Mouse (Mus musculus) left cerebral cortex, adult 8-10 months (tissue): Measurements from ENCODE around the gene Tns2. TPM values are rescaled to one million over a fixed set of nuclear protein-coding genes. Genes with fewer than 3 reads are reported as not detected.

Experiments
- DNase-seq, 2 experiments: peaks; one replicate each; pipeline ENCODE4 v3.0.0; 2022; ENCODE audit warnings: low spot score in 2 of 2
- total RNA-seq, 4 experiments: library from RNA; stranded (reverse); gene quantifications; 2 replicates each; pipeline ENCODE4 v1.2.4; 2022

Gene Tns2
- total RNA-seq, 4 experiments from 2014 or later, result 23.3 to 29.5 (median 24.3) TPM

DNA sequence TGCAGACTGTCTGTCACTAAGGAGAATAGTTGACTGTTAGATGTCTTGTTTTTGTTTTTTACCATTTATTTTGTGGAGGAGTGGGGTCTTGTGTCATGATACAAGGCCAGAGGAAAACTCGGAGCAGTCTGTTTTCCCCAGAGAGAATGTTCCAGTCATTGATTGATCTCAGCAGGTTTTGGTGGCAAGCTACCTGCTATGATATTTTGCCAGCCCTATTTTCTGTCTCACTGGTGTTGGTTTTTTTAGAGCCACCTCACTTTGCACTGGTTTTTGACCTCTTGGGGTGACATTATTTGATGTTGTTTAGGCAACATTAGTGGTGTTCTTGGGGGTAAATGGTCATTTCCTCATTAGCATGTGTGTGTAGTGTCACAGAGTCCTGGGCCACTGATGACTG, 8.5 kb upstream of the Tns2 start:
- no peak for DNase-seq

DNA sequence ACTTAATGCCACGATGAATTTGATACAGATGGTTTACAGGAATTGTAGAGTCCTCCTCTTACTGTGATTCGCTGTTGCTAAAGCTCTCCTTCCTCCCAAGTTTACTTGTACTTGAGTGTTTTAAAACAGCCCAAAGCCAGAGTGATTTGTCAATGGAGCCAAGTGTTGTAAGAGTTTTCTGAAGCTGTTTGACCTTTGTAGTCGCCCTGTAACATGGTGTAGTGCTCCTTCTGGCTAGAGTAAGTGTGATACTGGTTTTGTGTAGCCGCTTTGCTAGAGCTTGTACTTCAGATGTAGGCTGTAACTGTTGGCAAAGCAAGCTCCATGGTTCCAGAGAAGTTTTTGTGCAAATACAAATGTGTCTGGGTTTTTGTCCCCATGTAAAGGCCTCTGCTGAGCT, 8.0 kb upstream of the Tns2 start:
- DNase-seq, result no peak

DNA sequence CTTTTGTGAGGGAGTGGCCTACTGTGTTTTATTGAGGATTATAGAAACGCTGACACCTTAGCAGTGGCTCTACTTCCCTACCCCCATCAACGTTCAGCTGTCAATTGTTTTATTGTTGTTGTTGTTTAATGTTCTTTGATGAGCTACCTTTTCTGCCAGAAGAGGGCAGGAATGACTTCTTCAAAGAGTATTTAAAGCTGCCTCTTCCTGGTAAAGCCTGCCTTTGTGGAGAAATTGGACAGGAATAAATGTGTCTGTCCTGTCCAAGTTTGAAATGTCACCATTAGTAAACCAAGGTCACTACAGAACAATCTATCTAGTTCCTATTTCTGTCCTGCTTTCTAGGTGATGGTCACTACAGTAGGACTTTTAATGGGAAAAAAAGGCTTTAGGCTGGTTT, 6.1 kb upstream of the Tns2 start:
- DNase-seq, result no peak

DNA sequence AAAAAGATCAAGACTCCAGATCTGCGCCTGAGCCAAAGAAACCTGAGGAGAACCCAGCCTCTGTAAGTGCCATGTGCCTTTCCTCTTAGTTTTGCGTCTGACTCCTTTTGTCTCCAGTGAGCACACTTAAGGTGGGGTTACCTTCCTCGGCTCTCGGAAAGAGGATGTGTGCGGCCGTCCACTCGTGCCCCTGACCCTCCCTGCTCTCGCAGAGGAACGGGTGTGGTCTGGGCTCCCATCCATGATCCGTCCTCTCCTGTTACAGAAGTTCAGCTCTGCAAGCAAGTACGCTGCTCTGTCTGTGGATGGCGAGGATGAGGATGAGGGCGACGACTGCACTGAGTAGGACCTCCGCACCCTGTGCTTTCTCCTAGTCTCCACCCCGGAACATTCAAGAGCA, 5.2 kb upstream of the Tns2 start:
- DNase-seq, result no peak

- DNase-seq, result no peak
Measured at GRCm38 (mm10) chr15:102097147-102097915, 2.9 kb upstream of the Tns2 start.

- no peak for DNase-seq
Measured at GRCm38 (mm10) chr15:102097991-102098555, 2.1 kb upstream of the Tns2 start.

DNA sequence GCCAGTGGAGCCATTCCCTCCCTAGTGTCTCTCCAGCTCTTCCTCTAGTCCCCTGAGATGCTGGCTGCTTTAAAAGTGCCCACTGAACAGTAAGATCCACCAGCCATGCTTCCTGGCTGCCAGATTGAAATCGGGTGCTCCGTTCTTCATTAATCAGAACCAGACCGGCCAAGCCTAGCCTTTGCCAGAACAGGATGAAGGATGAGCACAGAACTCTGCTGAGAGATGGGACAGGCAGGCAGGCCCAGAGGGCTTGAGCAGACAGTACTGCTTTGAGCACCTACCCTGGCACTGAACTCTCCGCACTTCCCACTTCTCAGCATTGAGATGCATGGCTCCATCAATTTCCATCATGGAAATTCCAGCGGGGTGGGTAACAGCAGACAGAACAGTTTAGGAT, 953 bp upstream of the Tns2 start:
- DNase-seq, result no peak

DNA sequence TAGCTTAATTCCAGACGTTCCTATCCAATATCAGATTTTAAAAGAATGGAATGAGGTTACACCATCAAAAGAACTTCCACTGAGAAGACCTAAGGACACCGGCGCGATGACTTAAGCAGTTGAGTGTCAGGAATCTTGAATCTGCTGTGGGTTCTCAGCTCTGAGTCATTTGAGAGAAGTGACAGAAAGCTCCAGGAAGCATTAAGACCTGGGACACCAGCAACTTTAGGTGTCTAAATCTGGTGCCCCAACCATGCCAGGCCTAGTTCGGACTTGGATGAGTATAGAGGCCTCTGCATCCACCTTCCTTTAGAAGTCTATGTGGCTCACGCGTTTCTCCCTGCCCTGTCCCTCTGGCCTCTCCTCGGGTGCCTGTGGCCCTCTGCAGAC, 447 bp upstream of the Tns2 start:
- no peak for DNase-seq

- DNase-seq, result no peak
Measured at GRCm38 (mm10) chr15:102100996-102101671, 921 bp downstream of the Tns2 start.

GRCm38 (mm10) chr15:102101672-102102541, 1.7 kb downstream of the Tns2 start:
- no peak for DNase-seq

DNA sequence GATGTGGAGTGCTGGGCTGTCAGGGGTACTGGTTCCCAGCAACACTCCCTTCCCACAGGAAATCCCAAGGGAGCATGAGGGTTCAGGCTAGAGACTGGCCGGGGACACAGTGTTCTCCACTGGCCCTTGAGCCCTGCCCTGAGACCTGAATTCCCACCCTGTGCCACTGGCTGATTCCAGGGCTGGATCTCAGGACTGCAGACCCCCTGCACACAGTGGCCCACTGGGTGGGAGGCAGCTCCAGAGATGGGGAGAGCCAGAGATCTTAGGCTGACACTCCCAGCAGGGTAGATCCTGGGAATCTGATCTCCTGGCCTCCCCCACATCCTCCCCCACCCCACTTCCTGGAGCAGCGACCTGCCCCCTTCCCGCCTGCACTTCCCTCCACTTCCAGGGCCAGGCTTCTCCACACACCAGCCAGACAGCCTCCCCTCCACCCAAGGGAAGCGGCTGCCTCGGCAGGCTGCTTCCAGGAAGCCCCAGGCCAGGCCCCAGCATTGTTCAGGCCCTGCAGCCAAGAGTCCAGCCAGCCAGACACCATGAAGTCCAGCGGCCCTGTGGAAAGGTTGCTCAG, 2.4 kb downstream of the Tns2 start:
- DNase-seq, result no peak

DNA sequence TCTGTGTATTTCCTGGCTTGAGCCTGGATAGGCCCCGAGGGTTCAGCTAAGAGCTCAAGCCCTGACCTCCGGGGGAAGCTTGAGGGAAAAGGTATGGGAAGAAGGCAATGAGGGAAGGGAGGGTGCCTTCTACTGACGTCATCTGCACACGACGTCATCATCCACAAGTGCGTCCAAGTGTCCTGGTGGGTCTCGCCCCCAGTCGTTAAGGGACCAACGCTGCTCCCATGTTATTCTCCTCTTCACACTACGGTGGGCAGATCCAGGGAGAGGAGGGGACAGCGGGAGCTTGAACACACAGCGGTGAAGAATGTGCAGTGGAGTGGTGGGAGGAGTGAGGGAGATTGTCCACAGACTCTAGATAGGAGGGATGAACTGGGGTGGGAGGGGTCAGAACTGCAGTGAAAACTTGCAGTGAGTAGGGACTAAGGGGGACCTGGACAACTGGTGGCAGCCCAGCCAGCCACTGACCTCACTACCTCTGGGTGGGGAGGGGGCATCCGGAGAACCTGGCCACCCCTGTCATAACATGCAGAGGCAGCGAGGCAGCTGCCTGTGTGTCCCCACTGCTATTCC, 3.2 kb downstream of the Tns2 start:
- no peak for DNase-seq

DNA sequence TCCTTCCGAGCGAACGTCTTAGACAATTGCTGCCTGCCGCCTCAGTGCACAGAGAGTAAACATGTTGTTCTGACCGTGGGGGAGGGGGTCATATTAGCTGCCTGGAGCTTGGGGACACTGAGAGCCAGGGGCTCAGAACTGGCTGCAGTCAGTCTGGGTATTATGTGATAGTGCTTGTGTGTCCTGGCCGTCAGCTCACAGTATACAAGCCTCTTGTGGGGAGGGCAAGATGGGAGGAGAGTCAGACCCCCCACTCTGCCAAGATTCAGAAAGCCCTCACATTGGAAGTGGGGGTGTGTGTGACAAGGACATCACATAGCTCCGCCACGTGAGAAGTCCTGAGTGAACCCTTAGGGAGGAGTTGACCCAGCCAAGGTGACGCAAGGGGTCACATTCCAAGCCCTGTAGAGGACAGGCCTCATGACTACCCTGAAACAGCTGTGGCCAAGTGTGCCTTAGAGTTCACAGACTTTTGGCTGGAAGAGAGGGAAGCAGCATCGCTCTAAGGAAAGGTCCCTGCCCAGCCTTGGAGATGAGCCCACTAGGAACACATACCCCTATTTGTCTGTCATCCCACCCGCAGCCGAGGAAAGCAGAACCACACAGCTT, 3.8 kb downstream of the Tns2 start:
- no peak for DNase-seq

GRCm38 (mm10) chr15:102105360-102105759, 5.1 kb downstream of the Tns2 start:
- no peak for DNase-seq

DNA sequence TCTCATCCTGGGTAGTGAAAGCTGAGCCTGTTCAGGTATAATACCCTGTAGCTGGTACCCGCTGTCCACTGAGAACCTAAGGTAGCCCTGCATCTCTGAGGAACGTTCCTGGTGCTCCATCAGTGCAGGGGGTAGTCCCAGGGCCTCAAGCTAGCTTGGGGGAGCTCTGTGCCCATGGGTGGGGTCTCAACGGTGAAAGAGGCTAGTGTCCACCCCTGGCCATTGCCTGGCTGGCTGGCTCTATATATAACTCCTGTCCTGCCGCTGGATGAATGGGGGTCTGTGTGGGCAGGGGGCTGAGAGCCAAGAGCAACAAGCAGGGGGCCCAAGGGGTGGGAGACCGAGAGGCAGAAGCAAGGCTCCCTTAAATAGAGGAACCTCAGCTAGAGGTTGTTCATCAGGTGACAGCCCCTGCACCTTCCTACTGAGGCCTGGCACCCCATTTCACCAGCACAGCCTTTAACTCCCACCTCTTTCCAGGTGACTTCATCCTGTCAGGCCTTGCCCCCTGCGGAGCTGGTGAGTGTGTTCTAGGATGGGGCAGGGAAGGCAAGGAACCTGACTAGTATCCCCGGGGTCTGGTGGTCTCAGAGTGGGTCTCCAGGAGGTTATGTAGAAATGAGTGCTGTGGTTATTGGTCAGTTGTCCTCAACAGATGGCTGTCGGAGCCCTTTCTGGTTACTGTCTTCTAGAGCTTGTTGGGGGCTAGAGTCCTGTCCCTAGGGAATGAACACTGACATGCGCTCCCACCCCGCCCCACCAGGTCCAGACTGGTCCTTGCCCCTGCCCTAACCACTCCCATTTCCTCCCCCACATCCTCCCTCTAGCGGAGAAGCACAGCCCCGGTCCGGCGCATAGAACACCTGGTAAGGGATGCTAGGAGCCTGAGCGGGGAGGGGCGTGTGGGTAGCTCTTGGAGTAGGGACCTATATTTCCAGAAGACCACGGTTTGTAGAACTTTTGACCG, 5.8 kb downstream of the Tns2 start:
- no peak for DNase-seq

DNA sequence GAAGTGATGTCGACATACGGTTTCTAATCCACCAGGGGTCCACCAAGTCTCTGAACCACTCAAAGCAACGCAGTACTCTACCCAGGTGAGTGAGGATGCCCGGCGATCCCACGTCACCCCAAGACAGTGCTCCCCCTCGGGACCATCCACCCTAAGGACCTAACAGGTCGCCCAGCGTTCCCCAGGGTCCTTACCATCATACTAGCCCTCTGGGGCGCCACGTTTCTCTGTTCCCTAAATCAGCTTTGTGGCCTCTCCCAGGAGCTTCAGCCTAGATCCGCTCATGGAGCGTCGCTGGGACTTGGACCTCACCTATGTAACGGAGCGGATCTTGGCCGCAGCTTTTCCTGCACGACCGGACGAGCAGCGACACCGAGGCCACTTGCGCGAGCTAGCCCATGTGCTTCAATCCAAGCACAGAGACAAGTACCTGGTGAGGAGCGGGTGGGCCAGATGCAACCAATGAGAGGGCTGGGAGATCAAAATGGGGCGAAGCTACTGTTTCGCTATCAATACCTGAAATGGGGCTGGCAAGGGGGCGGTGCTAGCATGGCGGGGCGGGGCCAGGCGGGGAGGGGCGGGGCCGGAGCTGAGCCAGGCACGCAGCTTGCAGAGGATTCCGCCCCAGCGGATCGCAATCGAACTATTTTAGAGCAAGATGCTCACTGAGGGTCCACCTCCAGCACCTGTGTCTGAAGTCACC, 6.7 kb downstream of the Tns2 start:
- DNase-seq, result no peak

DNA sequence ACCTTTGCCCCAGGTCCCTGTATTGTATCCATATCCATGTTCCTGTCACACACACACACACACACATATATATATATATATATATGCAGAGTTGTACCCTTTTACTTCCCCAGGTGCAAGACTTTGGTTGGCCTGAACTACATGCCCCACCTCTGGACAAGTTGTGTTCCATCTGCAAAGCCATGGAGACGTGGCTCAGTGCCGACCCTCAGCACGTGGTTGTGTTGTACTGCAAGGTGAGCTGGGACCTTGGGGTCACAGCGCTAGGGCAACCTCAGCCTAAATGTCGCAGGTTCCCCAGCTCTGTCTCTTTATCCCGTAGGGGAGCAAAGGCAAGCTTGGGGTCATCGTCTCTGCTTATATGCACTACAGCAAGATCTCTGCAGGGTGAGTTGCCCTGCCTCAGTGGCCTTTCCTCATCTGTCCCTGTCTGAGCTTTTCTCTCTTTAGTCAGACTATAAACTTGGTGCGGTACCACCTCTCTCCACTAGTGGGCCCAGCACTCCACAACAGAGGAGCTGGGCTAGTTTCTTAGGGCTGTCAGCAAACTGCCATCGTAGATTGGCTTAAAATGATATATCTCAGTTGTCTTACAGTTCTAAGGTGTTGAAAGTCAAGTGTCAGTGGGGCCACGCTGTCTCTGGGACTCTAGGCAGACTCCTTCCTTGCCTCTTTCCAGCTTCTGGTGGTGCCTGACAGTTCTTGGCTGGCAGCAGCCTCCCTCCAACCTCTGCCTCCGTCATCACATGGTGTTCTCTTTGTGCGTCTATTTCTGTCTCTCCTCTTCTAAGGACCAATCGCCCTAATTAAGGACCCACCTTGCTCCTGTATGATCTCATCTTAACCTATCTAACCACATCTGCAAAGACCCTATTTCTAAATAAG, 7.7 kb downstream of the Tns2 start:
- DNase-seq, result no peak
